8 mouse cellular contexts compared by ENCODE assay signal in the genomic region with DNA sequence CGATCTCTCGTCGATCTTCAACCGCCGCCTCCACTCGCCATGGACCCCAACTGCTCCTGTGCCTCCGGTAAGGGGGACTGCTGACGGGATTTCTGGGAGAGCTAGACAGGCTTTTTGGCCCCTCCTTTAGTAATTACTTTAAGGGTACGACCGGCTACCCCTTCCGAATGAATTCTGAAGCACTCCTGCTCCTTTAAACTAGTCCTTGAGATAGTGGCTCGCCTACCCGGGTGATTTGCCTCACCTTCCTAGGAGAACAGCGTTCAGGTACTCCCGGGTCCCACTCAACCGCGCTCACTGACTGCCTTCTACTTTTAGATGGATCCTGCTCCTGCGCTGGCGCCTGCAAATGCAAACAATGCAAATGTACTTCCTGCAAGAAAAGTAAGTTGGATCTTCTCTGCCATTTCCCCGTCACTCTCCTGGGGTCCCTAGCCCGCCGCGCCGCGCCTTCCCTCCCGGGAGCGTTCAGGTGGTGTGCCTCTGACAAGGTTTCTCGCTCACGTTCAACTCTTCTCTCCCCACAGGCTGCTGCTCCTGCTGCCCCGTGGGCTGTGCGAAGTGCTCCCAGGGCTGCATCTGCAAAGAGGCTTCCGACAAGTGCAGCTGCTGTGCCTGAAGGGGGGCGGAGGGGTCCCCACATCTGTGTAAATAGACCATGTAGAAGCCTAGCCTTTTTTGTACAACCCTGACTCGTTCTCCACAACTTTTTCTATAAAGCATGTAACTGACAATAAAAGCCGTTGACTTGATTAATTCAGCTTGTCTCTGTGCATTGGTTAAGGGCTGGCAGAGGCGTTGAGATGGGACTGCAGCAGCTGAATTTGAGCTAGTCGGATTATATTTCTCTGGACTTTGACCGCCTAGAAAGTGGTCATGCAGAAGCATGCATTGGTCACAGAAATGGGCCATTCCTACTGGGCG. TPM values are rescaled to one million over a fixed set of nuclear protein-coding genes. Genes with fewer than 3 reads are reported as not detected.
A peak's percentile ranks its signal among the peaks of the same experiment; 100 is the strongest.
DNase-seq lines count a peak whose midpoint lies in the region; ATAC-seq and TF ChIP-seq lines count a peak whose summit lies in the region.
"Had no signal": no experiment of that assay in that cellular context is flagged by ENCODE, and none has a peak within 500 bp of the region (broad histone marks: within the 10 kb centered on the region; RNA-seq: fewer than 3 reads in every experiment).

No protein-coding gene starts in this region.

- peak overlapping the region; percentile 92 for H3K4me2 ChIP-seq in lung, embryonic 15.5 days
- H3K4me2 ChIP-seq in heart, embryonic 16.5 days (ENCODE audit: low read depth, low read length) = peak overlapping the region; percentile 99
- peak overlapping the region; percentile 95 for H3K4me2 ChIP-seq in liver, embryonic 14.5 days (ENCODE audit: low read depth)
- H3K4me2 ChIP-seq in stomach, embryonic 16.5 days (ENCODE audit: low read depth, low read length) = peak overlapping the region; percentile 87

- H3K9me3 ChIP-seq in lung, embryonic 15.5 days = no peaks in the 10 kb centered on the region
- no peaks in the 10 kb centered on the region for H3K9me3 ChIP-seq in heart, embryonic 16.5 days (replicated peaks; ENCODE audit: control insufficient read depth, low read length)
- no peaks in the 10 kb centered on the region for H3K9me3 ChIP-seq in liver, embryonic 14.5 days (ENCODE audit: control insufficient read depth, low read length)
- no peaks in the 10 kb centered on the region for H3K9me3 ChIP-seq in stomach, embryonic 16.5 days (replicated peaks; ENCODE audit: control insufficient read depth, low read length)

- peaks cover 85% of the 10 kb centered on the region for H3K27me3 ChIP-seq in lung, embryonic 15.5 days
- H3K27me3 ChIP-seq in heart, embryonic 16.5 days (ENCODE audit: control insufficient read depth, insufficient read depth, low read length) = peaks cover 41% of the 10 kb centered on the region
- H3K27me3 ChIP-seq in liver, embryonic 14.5 days (ENCODE audit: control insufficient read depth, insufficient read depth, low read length) = no peaks in the 10 kb centered on the region; the same call in none of the 2 replicates
- H3K27me3 ChIP-seq in stomach, embryonic 16.5 days (ENCODE audit: control insufficient read depth, insufficient read depth, low read length) = peaks cover 30% of the 10 kb centered on the region

- peak overlapping the region; percentile 46 for H3K4me3 ChIP-seq in lung, embryonic 15.5 days
- peak overlapping the region; percentile 53 for H3K4me3 ChIP-seq in heart, embryonic 16.5 days (ENCODE audit: low read length)
- H3K4me3 ChIP-seq in liver, embryonic 14.5 days (ENCODE audit: insufficient read depth in 1 of 2, low read depth in 2 of 2, low read length in 2 of 2) = peak overlapping the region; percentile 83 to 97
- peak overlapping the region; percentile 56 for H3K4me3 ChIP-seq in stomach, embryonic 16.5 days (replicated peaks; ENCODE audit: low read length)

- WGBS in lung, embryonic 15.5 days = 2% methylated on average over 39 of the region's 39 CpGs
- 4% methylated on average over 39 of the region's 39 CpGs for WGBS in heart, embryonic 16.5 days
- 2% methylated on average over 39 of the region's 39 CpGs for WGBS in liver, embryonic 14.5 days (ENCODE audit: insufficient replicate concordance)
- 2% methylated on average over 39 of the region's 39 CpGs for WGBS in stomach, embryonic 16.5 days

- no peaks in the 10 kb centered on the region for H3K36me3 ChIP-seq in lung, embryonic 15.5 days
- no peaks in the 10 kb centered on the region for H3K36me3 ChIP-seq in heart, embryonic 16.5 days (ENCODE audit: control insufficient read depth, insufficient read depth)
- peaks cover 3% of the 10 kb centered on the region; the same call in 1 of the 2 replicates for H3K36me3 ChIP-seq in liver, embryonic 14.5 days (replicated peaks; ENCODE audit: control insufficient read depth, insufficient read depth, low read depth)
- H3K36me3 ChIP-seq in stomach, embryonic 16.5 days (ENCODE audit: control insufficient read depth, insufficient read depth, low read length) = no peaks in the 10 kb centered on the region

- H3K27ac ChIP-seq in lung, embryonic 15.5 days = 0 out of 2 replicates have a peak overlapping the region, but pooled peaks have one; percentile 37
- peak overlapping the region; percentile 68 for H3K27ac ChIP-seq in heart, embryonic 16.5 days (ENCODE audit: low read length)
- H3K27ac ChIP-seq in liver, embryonic 14.5 days = peak overlapping the region; percentile 95
- H3K27ac ChIP-seq in stomach, embryonic 16.5 days (ENCODE audit: low read length) = peak overlapping the region; percentile 86

- ATAC-seq in lung, embryonic 15.5 days (ENCODE audit: borderline replicate concordance, extremely low read depth, low FRiP score, low TSS enrichment) = no peak
- no peak for ATAC-seq in heart, embryonic 16.5 days (replicated peaks; ENCODE audit: extremely low read depth, insufficient read depth, low FRiP score)
- peak; percentile 25; the same call in 1 of the 2 replicates for ATAC-seq in liver, embryonic 14.5 days (ENCODE audit: insufficient read depth)
- ATAC-seq in stomach, embryonic 16.5 days (ENCODE audit: insufficient read depth, low FRiP score) = no peak

- 0 out of 2 replicates have a peak overlapping the region, but pooled peaks have one; percentile 40 for H3K9ac ChIP-seq in lung, embryonic 15.5 days
- H3K9ac ChIP-seq in heart, embryonic 16.5 days (ENCODE audit: low read length) = peak overlapping the region; percentile 62
- H3K9ac ChIP-seq in liver, embryonic 14.5 days (replicated peaks) = peak overlapping the region; percentile 98
- peak overlapping the region; percentile 70 for H3K9ac ChIP-seq in stomach, embryonic 16.5 days (ENCODE audit: low read length)

- no peak for TF ChIP-seq CTCF in brain, embryonic 14.5 days (IDR thresholded peaks at IDR 0.05; ENCODE audit: borderline replicate concordance, extremely low read depth, insufficient read depth, insufficient read length)
- peak; percentile 13; the same call in 1 of the 2 replicates for TF ChIP-seq CTCF in liver, embryonic 14.5 days (IDR thresholded peaks at IDR 0.05; ENCODE audit: low read depth)

- TF ChIP-seq EP300 in liver, embryonic 14.5 days (IDR thresholded peaks at IDR 0.05; ENCODE audit: low read depth) = 0 out of 2 replicates have a peak, but pooled peaks have one; percentile 10

- H3K4me1 ChIP-seq in lung, embryonic 15.5 days = peaks cover 24% of the 10 kb centered on the region
- H3K4me1 ChIP-seq in heart, embryonic 16.5 days (ENCODE audit: control insufficient read depth, insufficient read depth, low read length) = peaks cover 15% of the 10 kb centered on the region
- H3K4me1 ChIP-seq in liver, embryonic 14.5 days (replicated peaks; ENCODE audit: control insufficient read depth in 2 of 2, insufficient read depth in 2 of 2, low read length in 1 of 2) = peaks cover 32 to 42% of the 10 kb centered on the region in 2 experiments
- peaks cover 13% of the 10 kb centered on the region for H3K4me1 ChIP-seq in stomach, embryonic 16.5 days (ENCODE audit: control insufficient read depth, insufficient read depth, low read length)

- no peak for DNase-seq in lung, postnatal 10 days
- peak; percentile 56 for DNase-seq in brain, embryonic 14.5 days (ENCODE audit: low read depth)
- DNase-seq in liver, embryonic 14.5 days (ENCODE audit: low read depth in 3 of 3, low spot score in 3 of 3) = peak in 1 of 3 experiments; percentile 68
- DNase-seq in ovary, adult 18-20 months (ENCODE audit: low spot score) = no peak

- TF ChIP-seq POLR2A in brain, embryonic 14.5 days (IDR thresholded peaks at IDR 0.05; ENCODE audit: borderline replicate concordance, extremely low read depth, insufficient read depth, insufficient read length, poor library complexity, severe bottlenecking) = no peak

RNA-seq across cellular contexts. Expression of a gene that starts 0.6 kb away (rescaled TPM):
- polyA plus RNA-seq in lung, embryonic 15.5 days (2015; fragmentation: Nextera tagmentation; extraction: Ambion mirVana) = 26.6 and 33.1 TPM in 2 replicates
- polyA plus RNA-seq in brain, embryonic 14.5 days (2012; rRNA removed) = 15.6 and 32.2 TPM in 2 replicates
- polyA plus RNA-seq in heart, embryonic 16.5 days (2015; fragmentation: Nextera tagmentation; extraction: Ambion mirVana) = 58.8 and 59.5 TPM in 2 replicates
- 1,629 and 2,197 TPM in 2 replicates for polyA plus RNA-seq in liver, embryonic 14.5 days (2012; rRNA removed)
- 1,576 and 1,601 TPM in 2 replicates for polyA plus RNA-seq in liver, embryonic 14.5 days (2014; fragmentation: Nextera tagmentation; extraction: Ambion mirVana)
- polyA plus RNA-seq in stomach, embryonic 16.5 days (2015; fragmentation: Nextera tagmentation; extraction: Ambion mirVana) = 524 and 598 TPM in 2 replicates

RNA-seq across cellular contexts. Expression of a gene that starts 5.8 kb away (rescaled TPM):
- polyA plus RNA-seq in lung, embryonic 15.5 days (2015; fragmentation: Nextera tagmentation; extraction: Ambion mirVana) = 144 and 179 TPM in 2 replicates
- 38.9 and 76.5 TPM in 2 replicates for polyA plus RNA-seq in brain, embryonic 14.5 days (2012; rRNA removed)
- polyA plus RNA-seq in heart, embryonic 16.5 days (2015; fragmentation: Nextera tagmentation; extraction: Ambion mirVana) = 662 and 667 TPM in 2 replicates
- 3,236 and 4,039 TPM in 2 replicates for polyA plus RNA-seq in liver, embryonic 14.5 days (2012; rRNA removed)
- polyA plus RNA-seq in liver, embryonic 14.5 days (2014; fragmentation: Nextera tagmentation; extraction: Ambion mirVana) = 5,334 and 6,015 TPM in 2 replicates
- polyA plus RNA-seq in stomach, embryonic 16.5 days (2015; fragmentation: Nextera tagmentation; extraction: Ambion mirVana) = 1,904 and 1,931 TPM in 2 replicates

RNA-seq across cellular contexts. Expression of a gene that starts 20.7 kb away (rescaled TPM):
- 5.5 and 5.7 TPM in 2 replicates for polyA plus RNA-seq in lung, embryonic 15.5 days (2015; fragmentation: Nextera tagmentation; extraction: Ambion mirVana)
- 139 and 158 TPM in 2 replicates for polyA plus RNA-seq in brain, embryonic 14.5 days (2012; rRNA removed)
- polyA plus RNA-seq in heart, embryonic 16.5 days (2015; fragmentation: Nextera tagmentation; extraction: Ambion mirVana) = 57.4 and 68.9 TPM in 2 replicates
- polyA plus RNA-seq in liver, embryonic 14.5 days (2012; rRNA removed) = 0.10 and 0.30 TPM in 2 replicates
- 0.61 TPM in 1 of 2 replicates, not detected in the other for polyA plus RNA-seq in liver, embryonic 14.5 days (2014; fragmentation: Nextera tagmentation; extraction: Ambion mirVana)
- polyA plus RNA-seq in stomach, embryonic 16.5 days (2015; fragmentation: Nextera tagmentation; extraction: Ambion mirVana) = 3.7 and 3.8 TPM in 2 replicates
- polyA plus RNA-seq: spleen, adult 2 months had no signal

RNA-seq across cellular contexts. Expression of a gene that starts 36.1 kb away (rescaled TPM):
- not detected in 2 replicates for polyA plus RNA-seq in lung, embryonic 15.5 days (2015; fragmentation: Nextera tagmentation; extraction: Ambion mirVana)
- not detected in 2 replicates for polyA plus RNA-seq in brain, embryonic 14.5 days (2012; rRNA removed)
- polyA plus RNA-seq in heart, embryonic 16.5 days (2015; fragmentation: Nextera tagmentation; extraction: Ambion mirVana) = not detected in 2 replicates
- 1.4 and 2.1 TPM in 2 replicates for polyA plus RNA-seq in liver, embryonic 14.5 days (2012; rRNA removed)
- polyA plus RNA-seq in liver, embryonic 14.5 days (2014; fragmentation: Nextera tagmentation; extraction: Ambion mirVana) = 1.7 and 1.8 TPM in 2 replicates
- 0.70 and 1.6 TPM in 2 replicates for polyA plus RNA-seq in stomach, embryonic 16.5 days (2015; fragmentation: Nextera tagmentation; extraction: Ambion mirVana)
- polyA plus RNA-seq: spleen, adult 2 months had no signal

RNA-seq across cellular contexts. Expression of a gene that starts 41.3 kb away (rescaled TPM):
- 99.9 and 101 TPM in 2 replicates for polyA plus RNA-seq in lung, embryonic 15.5 days (2015; fragmentation: Nextera tagmentation; extraction: Ambion mirVana)
- 54.7 and 61.0 TPM in 2 replicates for polyA plus RNA-seq in brain, embryonic 14.5 days (2012; rRNA removed)
- polyA plus RNA-seq in heart, embryonic 16.5 days (2015; fragmentation: Nextera tagmentation; extraction: Ambion mirVana) = 58.9 and 60.3 TPM in 2 replicates
- 23.2 and 28.2 TPM in 2 replicates for polyA plus RNA-seq in liver, embryonic 14.5 days (2012; rRNA removed)
- polyA plus RNA-seq in liver, embryonic 14.5 days (2014; fragmentation: Nextera tagmentation; extraction: Ambion mirVana) = 38.7 and 43.2 TPM in 2 replicates
- polyA plus RNA-seq in stomach, embryonic 16.5 days (2015; fragmentation: Nextera tagmentation; extraction: Ambion mirVana) = 64.9 and 68.5 TPM in 2 replicates

Comparison
In these comparisons a context has a peak if more than half of its experiments do, and no peak if none do; other contexts are left out.
1. H3K27ac ChIP-seq: peak in every context shown above with its lines; median percentile 95 in liver, embryonic 14.5 days; 86 in stomach, embryonic 16.5 days; 68 in heart, embryonic 16.5 days; 37 in lung, embryonic 15.5 days.
2. H3K9ac ChIP-seq: peak in every context shown above with its lines; median percentile 98 in liver, embryonic 14.5 days; 70 in stomach, embryonic 16.5 days; 62 in heart, embryonic 16.5 days; 40 in lung, embryonic 15.5 days.